Comparison of ENCODE assay signal across 8 mouse cellular contexts in the genomic region with DNA sequence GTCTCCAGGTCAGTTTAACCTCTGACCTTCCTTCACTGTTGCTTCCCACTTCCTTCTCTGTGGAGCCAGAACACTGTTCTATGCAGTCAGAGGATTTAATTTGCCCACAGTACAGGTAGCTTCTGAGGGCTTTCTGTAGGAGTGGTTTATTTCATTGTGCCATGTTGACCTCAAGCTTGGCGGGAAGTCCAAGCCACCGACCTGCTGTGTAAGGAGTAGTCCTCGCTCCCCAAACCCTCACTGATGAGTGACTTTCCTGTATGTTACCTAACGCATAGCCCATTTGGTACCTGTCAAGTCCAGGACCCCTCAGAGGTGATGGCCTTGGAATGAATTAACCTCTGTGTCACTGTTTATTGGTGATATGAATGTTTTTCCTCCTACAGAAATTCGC. TPM values are rescaled to one million over a fixed set of nuclear protein-coding genes. Genes with fewer than 3 reads are reported as not detected.
DNase-seq lines count a peak whose midpoint lies in the region; ATAC-seq and TF ChIP-seq lines count a peak whose summit lies in the region.

No protein-coding gene starts in this region.

- TF ChIP-seq CTCF in G1E (IDR thresholded peaks at IDR 0.05; ENCODE audit: low read depth, low read length), result no peak

- peaks cover 79% of the 10 kb centered on the region for H3K4me1 ChIP-seq in heart, embryonic 13.5 days
- peaks cover 75% of the 10 kb centered on the region for H3K4me1 ChIP-seq in G1E (ENCODE audit: insufficient read depth, low read depth, low read length)
- H3K4me1 ChIP-seq in hindbrain, embryonic 10.5 days (replicated peaks), result peaks cover 67% of the 10 kb centered on the region
- H3K4me1 ChIP-seq in midbrain, embryonic 10.5 days, result peaks cover 71% of the 10 kb centered on the region

- intact Hi-C loops in left cerebral cortex, postnatal 4 days (cut with DNase I), result no loop called here

- H3K9me3 ChIP-seq in heart, embryonic 13.5 days, result no peaks in the 10 kb centered on the region
- no peaks in the 10 kb centered on the region for H3K9me3 ChIP-seq in G1E (replicated peaks)
- H3K9me3 ChIP-seq in hindbrain, embryonic 10.5 days, result no peaks in the 10 kb centered on the region
- no peaks in the 10 kb centered on the region for H3K9me3 ChIP-seq in midbrain, embryonic 10.5 days (replicated peaks)

- H3K36me3 ChIP-seq in heart, embryonic 13.5 days, result peaks cover 51% of the 10 kb centered on the region
- H3K36me3 ChIP-seq in G1E (replicated peaks), result peaks cover 60% of the 10 kb centered on the region
- peaks cover 54% of the 10 kb centered on the region for H3K36me3 ChIP-seq in hindbrain, embryonic 10.5 days
- H3K36me3 ChIP-seq in midbrain, embryonic 10.5 days, result peaks cover 53% of the 10 kb centered on the region

- peak overlapping the region; percentile 99 for H3K27ac ChIP-seq in heart, embryonic 13.5 days (replicated peaks)
- H3K27ac ChIP-seq in hindbrain, embryonic 10.5 days, result peak overlapping the region; percentile 99
- H3K27ac ChIP-seq in midbrain, embryonic 10.5 days (replicated peaks), result peak overlapping the region; percentile 99

- WGBS in heart, embryonic 13.5 days, result 18% methylated on average over 5 of the region's 5 CpGs
- 24% methylated on average over 5 of the region's 5 CpGs for WGBS in hindbrain, embryonic 10.5 days
- 23% methylated on average over 5 of the region's 5 CpGs for WGBS in midbrain, embryonic 10.5 days

- H3K4me3 ChIP-seq in heart, embryonic 13.5 days, result peak overlapping the region; percentile 92
- peak overlapping the region; percentile 99 for H3K4me3 ChIP-seq in G1E (ENCODE audit: low read depth, low read length)
- H3K4me3 ChIP-seq in hindbrain, embryonic 10.5 days, result peak overlapping the region; percentile 92
- H3K4me3 ChIP-seq in midbrain, embryonic 10.5 days, result peak overlapping the region; percentile 95

- DNase-seq in heart, postnatal 4 days, result no peak
- DNase-seq in G1E (ENCODE audit: low spot score), result no peak
- no peak for DNase-seq in hindbrain, embryonic 10.5 days (ENCODE audit: low spot score)
- DNase-seq in midbrain, embryonic 10.5 days (ENCODE audit: low spot score), result no peak
- DNase-seq in layer of hippocampus, adult 9-10 months (ENCODE audit: low spot score), result no peak
- DNase-seq in left cerebral cortex, postnatal 4 days, result no peak
- no peak for DNase-seq in right cerebral cortex, adult 2 months (ENCODE audit: low spot score in 2 of 2)

- ATAC-seq in heart, embryonic 13.5 days (ENCODE audit: extremely low read depth, insufficient number of reproducible peaks, low FRiP score, low TSS enrichment), result no peak
- no peak for ATAC-seq in G1E (ENCODE audit: extremely low read depth, insufficient number of reproducible peaks, low FRiP score, poor library complexity, severe bottlenecking)

- H3K4me2 ChIP-seq in heart, embryonic 13.5 days, result peak overlapping the region; percentile 75

- peak overlapping the region; percentile 99 for H3K9ac ChIP-seq in heart, embryonic 13.5 days

- no peaks in the 10 kb centered on the region for H3K27me3 ChIP-seq in heart, embryonic 13.5 days (replicated peaks)
- H3K27me3 ChIP-seq in G1E (ENCODE audit: insufficient read depth, low read length), result no peaks in the 10 kb centered on the region
- H3K27me3 ChIP-seq in hindbrain, embryonic 10.5 days (ENCODE audit: insufficient read depth, poor library complexity, severe bottlenecking), result no peaks in the 10 kb centered on the region
- no peaks in the 10 kb centered on the region for H3K27me3 ChIP-seq in midbrain, embryonic 10.5 days (ENCODE audit: low read depth, poor library complexity, severe bottlenecking)

RNA-seq across cellular contexts. Expression of a gene that starts 2.6 kb away (rescaled TPM):
- polyA plus RNA-seq in heart, embryonic 13.5 days (2015; fragmentation: Nextera tagmentation; extraction: Ambion mirVana), result 1,911 and 2,064 TPM in 2 replicates
- total RNA-seq in heart, postnatal 4 days (2021), result 100 to 1,000 TPM; 303 to 307 TPM
- total RNA-seq in G1E (2014; fragmentation: Nextera tagmentation) (705 and 806 TPM in 2 replicates), G1E (2017) (688 and 864 TPM in 2 replicates)
- 1,261 and 1,939 TPM in 2 replicates for polyA plus RNA-seq in G1E (2012)
- polyA plus RNA-seq in hindbrain, embryonic 10.5 days (2016; fragmentation: Nextera tagmentation; extraction: Ambion mirVana), result 2,517 and 3,327 TPM in 2 replicates
- polyA plus RNA-seq in midbrain, embryonic 10.5 days (2016; fragmentation: Nextera tagmentation; extraction: Ambion mirVana), result 2,531 and 3,331 TPM in 2 replicates
- 100 to 1,000 TPM; 204 to 220 TPM for total RNA-seq in left cerebral cortex, postnatal 4 days (2021)

RNA-seq across cellular contexts. Expression of a gene that starts 38.0 kb away (rescaled TPM):
- not detected in 2 replicates for polyA plus RNA-seq in heart, embryonic 13.5 days (2015; fragmentation: Nextera tagmentation; extraction: Ambion mirVana)
- total RNA-seq in heart, postnatal 4 days (2021), result not detected
- total RNA-seq in G1E (2014; fragmentation: Nextera tagmentation), result not detected in 2 replicates
- not detected in 2 replicates for total RNA-seq in G1E (2017)
- polyA plus RNA-seq in G1E (2012), result not detected in 2 replicates
- 0.14 TPM in 1 of 2 replicates, not detected in the other for polyA plus RNA-seq in hindbrain, embryonic 10.5 days (2016; fragmentation: Nextera tagmentation; extraction: Ambion mirVana)
- 0.12 TPM in 1 of 2 replicates, not detected in the other for polyA plus RNA-seq in midbrain, embryonic 10.5 days (2016; fragmentation: Nextera tagmentation; extraction: Ambion mirVana)
- total RNA-seq in left cerebral cortex, postnatal 4 days (2021), result not detected

RNA-seq across cellular contexts. Expression of a gene that starts 42.4 kb away (rescaled TPM):
- polyA plus RNA-seq in heart, embryonic 13.5 days (2015; fragmentation: Nextera tagmentation; extraction: Ambion mirVana), result 18.1 and 19.9 TPM in 2 replicates
- 10 to 100 TPM; 70.0 to 72.5 TPM for total RNA-seq in heart, postnatal 4 days (2021)
- total RNA-seq in G1E (2014; fragmentation: Nextera tagmentation) (154 and 173 TPM in 2 replicates), G1E (2017) (17.4 and 18.6 TPM in 2 replicates)
- 329 and 361 TPM in 2 replicates for polyA plus RNA-seq in G1E (2012)
- polyA plus RNA-seq in hindbrain, embryonic 10.5 days (2016; fragmentation: Nextera tagmentation; extraction: Ambion mirVana), result 29.4 and 40.4 TPM in 2 replicates
- polyA plus RNA-seq in midbrain, embryonic 10.5 days (2016; fragmentation: Nextera tagmentation; extraction: Ambion mirVana), result 24.5 and 30.7 TPM in 2 replicates
- total RNA-seq in left cerebral cortex, postnatal 4 days (2021), result 100 to 1,000 TPM in 1 of 2 experiments, 10 to 100 TPM in 1; 98.6 to 106 TPM
